Mouse (Mus musculus) heart, adult 2 months (tissue): Measurements from ENCODE around the gene Rnf180. TPM values are rescaled to one million over a fixed set of nuclear protein-coding genes. Genes with fewer than 3 reads are reported as not detected.
A peak's percentile ranks its signal among the peaks of the same experiment; 100 is the strongest.

Experiments
- DNase-seq, 2 experiments: peaks; one replicate each; pipeline ENCODE4 v3.0.0; 2021
- H3K27ac ChIP-seq: fragments of 200-600 bp; 2 replicates; pipeline ENCODE4 v1.8.1; 2022
- H3K27me3 ChIP-seq: fragments of 200-500 bp; 2 replicates; pipeline ENCODE4 v1.6.1; 2012; ENCODE audit warnings: mild to moderate bottlenecking, low read length, inconsistent platforms, mixed read lengths; ENCODE audit not compliant: control insufficient read depth, insufficient read depth
- H3K36me3 ChIP-seq: fragments of 200-500 bp; 2 replicates; pipeline ENCODE4 v1.6.1; 2012; ENCODE audit warnings: low read length, inconsistent platforms; ENCODE audit not compliant: control insufficient read depth, insufficient read depth
- H3K4me1 ChIP-seq: fragments of 200-500 bp; 2 replicates; pipeline ENCODE4 v1.6.1; 2011; ENCODE audit warnings: low read length; ENCODE audit not compliant: control insufficient read depth, insufficient read depth
- H3K4me3 ChIP-seq: fragments of 200-600 bp; 2 replicates; pipeline ENCODE4 v1.8.1; 2022
- H3K79me2 ChIP-seq: fragments of 200-500 bp; replicated peaks from 2 replicates; pipeline ENCODE4 v1.6.1; 2012; ENCODE audit warnings: mild to moderate bottlenecking, inconsistent platforms, low read length, moderate library complexity, mixed read lengths; ENCODE audit not compliant: control insufficient read depth, insufficient read depth
- H3K9ac ChIP-seq: fragments of 200-500 bp; 2 replicates; pipeline ENCODE4 v1.6.1; 2012; ENCODE audit warnings: low read depth, mild to moderate bottlenecking, control low read depth, inconsistent platforms, low read length, mixed read lengths
- CTCF ChIP-seq: fragments of 200-600 bp; IDR thresholded peaks from 2 replicates; pipeline ENCODE4 v1.8.1; 2022; ENCODE audit warnings: antibody characterized with exemption, mild to moderate bottlenecking, moderate library complexity
- EP300 ChIP-seq: fragments of 200-500 bp; IDR thresholded peaks from 2 replicates; pipeline ENCODE4 v1.6.1; 2011; ENCODE audit warnings: low read depth, low read length, control low read depth; ENCODE audit not compliant: insufficient read depth
- POLR2A ChIP-seq: fragments of 200-500 bp; IDR thresholded peaks from 2 replicates; pipeline ENCODE4 v1.6.1; 2011; ENCODE audit warnings: mild to moderate bottlenecking, low read depth, low read length, control low read depth; ENCODE audit not compliant: insufficient read depth
- WGBS: fragments of 180-500 bp; shearing (Covaris S2); methylation state at CpG from one replicate; pipeline ENCODE4 v1.1.7; 2018; 5-methylcytosine and 5-hydroxymethylcytosine counted together
- intact Hi-C: fragments of 180-260 bp; cut with DNase I; formaldehyde crosslinking; loops from one replicate; pipeline ENCODE4 v1.15.1; 2025
- polyA plus RNA-seq: library from polyadenylated mRNA; depleted of rRNA; stranded (reverse); fragments of >200 nt; gene quantifications from 2 replicates; pipeline ENCODE4 v1.2.3, GENCODE M21; 2012
- total RNA-seq, 2 experiments: library from RNA; stranded (reverse); gene quantifications; 2 replicates each; pipeline ENCODE4 v1.2.3; 2021

Rnf180 gene
- total and polyA plus RNA-seq, 3 experiments: 0.29 to 0.89 (median 0.68) TPM

GRCm38 (mm10) chr13:105291816-105292215 is 2.8 kb downstream of the Rnf180 start:
- Histone ChIP-seq H3K79me2 (no peaks in the 10 kb centered on the region), H3K36me3 (no peaks in the 10 kb centered on the region), H3K4me1 (no peaks in the 10 kb centered on the region; the same call in 1 of the 2 replicates), H3K27ac (no peak overlapping the region), H3K27me3 (no peaks in the 10 kb centered on the region), H3K9ac (no peak overlapping the region), H3K4me3 (no peak overlapping the region)
- intact Hi-C loops: no loop called here
- DNase-seq: peak; percentile 17 to 27
- WGBS: 19% methylated on average over 4 of the region's 4 CpGs
- TF ChIP-seq CTCF (no peak), EP300 (no peak), POLR2A (no peak)

GRCm38 (mm10) chr13:105290594-105290993 is 4.0 kb downstream of the Rnf180 start:
- H3K9ac ChIP-seq: no peak overlapping the region
- TF ChIP-seq CTCF (no peak), EP300 (no peak), POLR2A (no peak)
- no peak for DNase-seq
- H3K79me2 ChIP-seq: no peaks in the 10 kb centered on the region
- no peak overlapping the region for H3K4me3 ChIP-seq
- no peak overlapping the region for H3K27ac ChIP-seq
- no peaks in the 10 kb centered on the region for H3K36me3 ChIP-seq
- H3K4me1 ChIP-seq: no peaks in the 10 kb centered on the region; the same call in 1 of the 2 replicates
- intact Hi-C loops: no loop called here
- no peaks in the 10 kb centered on the region for H3K27me3 ChIP-seq
- WGBS: 83% methylated on average over 2 of the region's 2 CpGs

- H3K27ac ChIP-seq: no peak overlapping the region
- no peaks in the 10 kb centered on the region for H3K36me3 ChIP-seq
- H3K4me3 ChIP-seq: no peak overlapping the region
- no peaks in the 10 kb centered on the region; the same call in 1 of the 2 replicates for H3K4me1 ChIP-seq
- no peaks in the 10 kb centered on the region for H3K79me2 ChIP-seq
- 64% methylated on average over 5 of the region's 5 CpGs for WGBS
- H3K9ac ChIP-seq: no peak overlapping the region
- TF ChIP-seq POLR2A: no peak
- H3K27me3 ChIP-seq: no peaks in the 10 kb centered on the region
- no peak for DNase-seq
- intact Hi-C loops: no loop called here
Observed at GRCm38 (mm10) chr13:105290021-105290420, 4.6 kb downstream of the Rnf180 start.

GRCm38 (mm10) chr13:105279397-105280018 is 15.1 kb downstream of the Rnf180 start:
- Histone ChIP-seq H3K4me1 (no peaks in the 10 kb centered on the region), H3K27ac (no peak overlapping the region), H3K27me3 (no peaks in the 10 kb centered on the region), H3K9ac (no peak overlapping the region), H3K79me2 (no peaks in the 10 kb centered on the region), H3K36me3 (no peaks in the 10 kb centered on the region), H3K4me3 (no peak overlapping the region)
- intact Hi-C loops: loop anchor here (2.0 kb wide), 1 partner anchor 21 kb away; no protein-coding TSS in a partner anchor
- 82% methylated on average over 8 of the region's 8 CpGs for WGBS
- TF ChIP-seq POLR2A (no peak), CTCF (no peak), EP300 (no peak)
- no peak for DNase-seq

- no peak for TF ChIP-seq CTCF
- no peak for TF ChIP-seq EP300
- TF ChIP-seq POLR2A: no peak
- Histone ChIP-seq H3K36me3 (no peaks in the 10 kb centered on the region), H3K4me3 (no peak overlapping the region), H3K4me1 (no peaks in the 10 kb centered on the region), H3K27me3 (no peaks in the 10 kb centered on the region), H3K9ac (no peak overlapping the region), H3K79me2 (no peaks in the 10 kb centered on the region), H3K27ac (no peak overlapping the region)
- no peak for DNase-seq
- 87% methylated on average over 8 of the region's 8 CpGs for WGBS
- intact Hi-C loops: no loop called here
Observed at GRCm38 (mm10) chr13:105270394-105271094, 24.1 kb downstream of the Rnf180 start.

GRCm38 (mm10) chr13:105267464-105267863 is 27.2 kb downstream of the Rnf180 start:
- H3K4me1 ChIP-seq: no peaks in the 10 kb centered on the region
- no peak overlapping the region for H3K27ac ChIP-seq
- intact Hi-C loops: loop anchor here (2.0 kb wide), 1 partner anchor 109 kb away; no protein-coding TSS in a partner anchor
- H3K27me3 ChIP-seq: no peaks in the 10 kb centered on the region
- TF ChIP-seq EP300 (no peak), POLR2A (no peak), CTCF (no peak)
- no peak for DNase-seq
- H3K4me3 ChIP-seq: no peak overlapping the region
- H3K36me3 ChIP-seq: no peaks in the 10 kb centered on the region
- no peaks in the 10 kb centered on the region for H3K79me2 ChIP-seq
- H3K9ac ChIP-seq: no peak overlapping the region
- 58% methylated on average over 6 of the region's 6 CpGs for WGBS
